Mouse (Mus musculus) kidney, postnatal 25 days (tissue): ENCODE data around the gene Csnk1g2.
A peak's percentile ranks its signal among the peaks of the same experiment; 100 is the strongest.
"Not testable (repeated sequence)": the region's sequence is repeated elsewhere in the genome, so short reads cannot be mapped to it uniquely, and the experiment has no call there.

Experiments
- DNase-seq, 2 experiments: peaks; one replicate each; pipeline ENCODE4 v3.0.0; 2021; ENCODE audit warnings: mixed read lengths in 2 of 2

Csnk1g2 gene

DNA sequence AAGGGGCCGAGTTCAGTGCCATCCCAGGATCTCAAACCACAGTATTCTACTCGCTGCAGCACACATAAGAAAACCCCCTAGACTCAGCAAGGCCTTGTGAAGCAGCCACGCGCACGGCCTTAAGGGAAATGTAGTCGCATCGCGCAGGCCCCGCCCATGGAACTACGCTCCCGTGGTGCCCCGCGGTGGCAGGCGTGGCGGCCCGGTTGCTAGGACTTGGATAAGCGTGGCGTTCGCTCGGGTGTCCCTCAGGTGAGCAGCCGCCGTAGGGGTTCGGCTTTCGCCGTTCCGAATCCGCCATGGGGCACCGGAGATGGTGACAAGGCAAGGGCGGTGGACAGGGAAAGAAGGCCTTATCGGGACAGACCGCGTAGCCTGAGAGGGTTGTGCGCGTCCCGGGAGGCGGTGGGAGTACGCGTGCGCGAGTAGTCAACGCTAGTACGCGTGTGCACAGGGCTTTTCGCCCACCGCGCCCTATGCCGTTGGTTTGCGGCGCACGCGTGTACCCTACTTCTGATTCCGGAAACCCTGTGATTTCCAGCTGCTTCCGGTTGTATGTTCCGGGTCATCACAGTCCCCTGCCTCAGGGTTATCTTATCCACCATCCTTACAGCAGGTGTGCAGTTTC lies 19.8 kb upstream of the Csnk1g2 start, which contains the start of the genes Scamp4 and Adat3:
Scamp4 (plus strand) TSS at position 175 of the 628 bp plus-strand sequence.
Adat3 (plus strand) TSS at position 183 of the 628 bp plus-strand sequence.
- DNase-seq: peak; percentile 96 to 97

DNA sequence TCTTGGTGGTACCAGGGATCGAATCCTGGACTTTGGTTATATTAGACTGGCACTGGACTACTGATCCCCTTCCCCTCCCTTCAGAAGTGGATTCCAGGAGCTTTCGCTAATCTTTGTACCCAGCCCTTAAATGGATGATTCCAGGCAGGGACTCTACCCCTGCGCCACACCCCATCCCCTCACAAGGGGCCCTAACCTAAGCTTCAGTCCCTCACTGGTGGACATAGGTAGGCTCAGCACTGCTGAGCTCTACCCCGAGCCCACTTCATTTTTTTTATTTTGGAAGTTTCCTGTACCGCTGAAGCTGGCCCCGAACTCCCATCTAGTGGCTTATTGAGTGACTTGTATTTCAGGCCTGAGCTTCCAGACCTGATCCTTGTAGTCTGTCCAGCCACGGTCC lies 19.3 kb upstream of the Csnk1g2 start:
- no peak for DNase-seq

DNA sequence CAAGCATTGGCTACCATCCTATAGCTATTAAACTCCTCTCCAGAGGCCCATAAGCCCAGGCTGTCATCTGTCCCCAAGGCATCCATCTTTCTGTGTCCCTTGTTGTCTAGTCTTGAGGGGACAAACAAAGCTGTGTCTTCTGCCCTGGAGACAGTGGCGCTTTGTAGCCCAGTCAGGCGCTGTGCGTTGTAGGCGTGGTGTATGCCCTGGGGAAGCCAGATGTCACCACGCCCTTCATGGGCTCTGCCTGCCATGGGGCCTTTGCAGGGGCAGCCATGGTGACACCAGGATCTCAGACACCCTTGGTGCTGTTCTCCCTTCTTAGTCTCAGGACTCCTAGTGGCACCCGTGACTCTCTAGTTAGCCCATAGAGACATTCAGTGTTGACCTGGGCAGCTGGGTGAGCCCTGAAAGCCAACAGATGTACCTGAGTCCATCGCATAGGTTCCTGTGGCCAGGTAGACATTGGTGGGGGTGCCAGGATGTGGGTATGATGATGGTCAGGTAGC lies 18.6 kb upstream of the Csnk1g2 start:
- DNase-seq: no peak

DNA sequence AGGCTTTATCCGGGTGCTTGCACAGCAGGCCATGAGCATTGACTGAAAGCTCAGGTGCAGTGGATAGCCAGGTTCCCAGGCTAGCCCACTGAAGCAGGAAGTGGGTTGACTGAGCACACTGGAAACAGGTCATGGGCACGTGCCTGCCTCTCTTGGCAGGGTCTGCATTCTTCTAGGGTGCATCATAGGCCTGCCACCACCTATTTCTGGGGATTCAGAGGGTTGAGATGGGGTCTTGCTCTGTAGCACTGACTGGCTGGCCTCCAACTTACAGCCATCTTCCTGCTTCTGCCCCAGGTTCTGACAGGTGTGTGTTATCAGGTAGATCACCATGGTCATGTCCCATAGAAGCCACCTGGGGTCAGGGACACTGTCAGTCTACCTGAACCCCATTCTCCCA lies 17.6 kb upstream of the Csnk1g2 start:
- DNase-seq: no peak

DNA sequence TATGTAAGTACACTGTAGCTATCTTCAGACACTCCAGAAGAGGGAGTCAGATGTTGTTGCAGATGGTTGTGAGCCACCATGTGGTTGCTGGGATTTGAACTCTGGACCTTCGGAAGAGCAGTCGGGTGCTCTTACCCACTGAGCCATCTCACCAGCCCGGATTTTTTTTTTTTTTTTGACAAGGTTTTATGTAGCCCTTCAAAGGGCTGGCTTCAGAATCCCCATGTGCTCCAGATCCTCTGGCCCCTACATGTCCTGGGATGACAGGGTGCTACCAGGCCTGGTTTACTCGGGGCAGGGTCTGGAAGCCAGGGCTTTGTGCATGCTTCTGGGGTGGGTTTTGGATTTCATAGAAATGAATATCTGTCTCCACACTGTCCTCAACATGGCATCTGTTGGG lies 16.9 kb upstream of the Csnk1g2 start, which contains the start of gene Gm49322:
Gm49322 (plus strand) TSS at position 301 of the 400 bp plus-strand sequence.
- not testable (repeated sequence) for DNase-seq

DNA sequence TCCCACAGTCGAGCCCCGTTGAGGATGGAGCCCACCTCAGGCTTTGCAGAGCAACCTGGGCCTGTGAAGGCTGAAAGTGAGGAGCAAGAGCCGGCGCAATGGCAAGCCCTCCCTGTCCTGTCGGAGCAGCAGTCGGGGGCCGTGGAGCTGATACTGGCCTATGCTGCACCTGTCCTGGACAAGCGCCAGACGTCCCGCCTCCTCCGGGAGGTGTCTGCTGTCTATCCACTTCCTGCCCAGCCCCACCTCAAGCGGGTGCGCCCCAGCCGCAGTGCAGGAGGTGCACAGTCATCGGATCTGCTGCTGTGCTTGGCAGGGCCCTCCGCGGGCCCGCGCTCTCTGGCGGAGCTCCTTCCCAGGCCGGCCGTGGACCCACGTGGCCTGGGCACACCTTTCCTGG lies 16.3 kb upstream of the Csnk1g2 start:
- peak in 1 of 2 experiments; percentile 62 for DNase-seq

DNA sequence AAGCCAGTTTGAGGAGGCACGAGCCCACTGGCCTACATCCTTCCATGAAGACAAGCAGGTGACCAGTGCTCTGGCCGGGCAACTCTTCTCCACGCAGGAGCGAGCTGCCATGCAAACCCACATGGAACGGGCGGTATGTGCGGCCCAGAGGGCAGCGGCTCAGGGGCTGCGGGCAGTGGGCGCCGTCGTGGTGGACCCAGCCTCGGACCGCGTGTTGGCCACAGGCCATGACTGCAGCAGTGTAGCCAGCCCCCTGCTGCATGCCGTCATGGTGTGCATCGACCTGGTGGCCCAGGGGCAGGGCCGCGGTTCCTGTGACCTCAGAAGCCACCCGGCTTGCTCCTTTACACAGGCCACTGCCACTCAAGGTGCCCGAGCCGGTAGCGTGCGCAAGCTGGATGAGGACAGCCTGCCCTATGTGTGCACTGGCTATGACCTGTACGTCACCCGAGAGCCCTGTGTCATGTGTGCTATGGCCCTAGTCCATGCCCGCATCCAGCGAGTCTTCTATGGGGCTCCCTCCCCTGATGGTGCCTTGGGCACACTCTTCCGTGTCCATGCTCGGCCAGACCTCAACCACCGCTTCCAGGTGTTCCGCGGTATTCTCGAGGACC lies 15.8 kb upstream of the Csnk1g2 start:
- DNase-seq: peak in 1 of 2 experiments; percentile 32

DNA sequence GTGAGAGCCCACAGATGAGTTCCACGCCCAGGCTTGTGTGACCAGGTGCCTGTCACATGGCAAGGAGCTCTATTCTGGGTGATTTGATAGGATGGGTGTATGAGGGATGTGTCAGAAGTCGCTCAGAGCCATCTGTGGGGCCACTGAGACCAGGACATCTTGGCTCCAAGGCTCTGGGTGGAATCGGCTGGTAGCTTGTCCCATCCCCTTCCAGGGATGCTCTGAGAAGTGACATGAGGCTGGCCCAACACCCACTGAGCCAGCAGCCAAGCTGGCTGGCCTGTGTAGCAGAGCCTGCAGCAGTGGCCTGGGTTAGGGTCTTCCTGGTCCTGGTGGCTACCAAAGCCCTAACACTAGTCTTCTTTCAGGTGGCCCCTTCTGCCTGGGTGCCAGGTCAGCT lies 14.2 kb upstream of the Csnk1g2 start:
- DNase-seq: no peak

DNA sequence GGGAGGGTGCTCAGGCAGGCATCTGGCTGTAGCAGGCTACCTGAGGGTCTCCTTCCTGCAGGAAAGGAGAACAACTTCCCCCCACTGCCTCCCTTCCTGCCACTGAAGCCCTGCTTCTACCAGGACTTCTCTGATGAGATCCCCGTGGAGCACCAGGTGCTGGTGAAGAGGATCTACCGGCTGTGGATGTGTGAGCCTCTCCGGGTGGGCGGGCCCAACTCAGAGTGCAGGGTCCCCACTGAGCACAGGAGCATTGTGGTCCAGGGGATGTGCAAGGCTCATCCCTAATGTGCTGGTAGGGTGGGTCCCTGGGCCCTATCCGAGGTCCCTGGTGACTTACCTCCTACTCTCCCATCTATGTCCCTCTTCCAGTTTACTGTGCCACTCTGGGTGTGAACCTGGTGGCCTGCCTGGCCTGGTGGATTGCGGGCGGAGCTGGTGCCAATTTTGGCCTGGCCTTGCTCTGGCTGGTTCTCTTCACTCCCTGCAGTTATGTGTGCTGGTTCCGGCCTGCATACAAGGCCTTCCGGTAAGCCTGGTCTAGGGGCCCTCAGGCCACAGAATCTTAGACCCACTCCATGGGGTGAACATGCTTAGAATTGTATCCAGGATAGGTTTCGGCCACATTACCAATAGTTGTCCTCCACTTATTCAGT lies 13.2 kb upstream of the Csnk1g2 start:
- DNase-seq: no peak

DNA sequence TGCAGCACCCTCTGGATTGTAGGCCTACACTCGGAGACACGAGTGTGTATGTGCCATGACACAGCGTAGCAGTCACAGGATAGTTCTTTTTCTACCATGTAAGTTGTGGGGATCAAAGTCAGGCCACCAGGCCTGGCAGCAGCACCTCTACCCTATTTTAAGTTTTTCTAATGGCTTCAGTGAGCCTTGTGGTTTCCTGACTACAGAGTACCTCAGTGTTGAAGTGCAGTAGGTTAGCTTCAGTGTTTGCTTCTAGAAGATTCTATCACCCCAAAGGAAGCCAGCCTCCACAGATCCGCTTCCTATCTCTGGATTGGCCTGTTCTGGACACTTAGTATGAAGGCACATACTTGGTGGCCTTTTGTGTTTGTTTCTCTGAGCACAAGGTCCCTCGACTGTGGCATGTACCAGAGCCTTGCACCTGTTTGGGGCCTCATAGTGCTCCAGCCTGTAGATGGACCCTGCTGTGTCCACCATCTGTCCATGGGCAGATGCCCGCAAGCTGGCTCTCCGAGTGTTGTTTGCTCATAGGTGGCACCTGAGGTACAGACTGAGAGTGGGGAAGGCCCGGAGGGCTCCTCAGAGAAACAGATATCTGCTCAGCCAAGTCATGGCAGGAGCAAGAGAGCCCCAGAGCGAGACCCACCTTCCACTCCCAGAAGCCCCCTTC lies 12.4 kb upstream of the Csnk1g2 start:
- no peak for DNase-seq

DNA sequence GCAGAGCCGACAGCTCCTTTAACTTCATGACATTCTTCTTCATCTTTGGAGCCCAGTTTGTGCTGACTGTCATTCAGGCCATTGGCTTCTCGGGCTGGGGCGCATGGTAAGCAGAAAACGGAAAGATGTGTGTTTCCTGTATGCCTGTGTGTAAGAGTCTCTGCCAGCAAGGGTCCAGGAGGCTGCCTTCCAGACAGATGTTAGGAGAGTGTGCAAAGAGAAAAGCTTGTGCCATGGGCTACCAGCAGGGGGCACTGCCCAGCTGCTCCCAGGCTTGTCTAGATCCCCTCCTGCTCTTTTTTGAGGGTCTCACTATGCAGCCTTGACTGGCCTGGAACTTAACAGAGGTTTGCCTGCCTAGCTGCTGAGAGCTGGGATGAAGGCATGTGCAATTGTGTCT lies 11.6 kb upstream of the Csnk1g2 start:
- peak; percentile 68 to 71 for DNase-seq

DNA sequence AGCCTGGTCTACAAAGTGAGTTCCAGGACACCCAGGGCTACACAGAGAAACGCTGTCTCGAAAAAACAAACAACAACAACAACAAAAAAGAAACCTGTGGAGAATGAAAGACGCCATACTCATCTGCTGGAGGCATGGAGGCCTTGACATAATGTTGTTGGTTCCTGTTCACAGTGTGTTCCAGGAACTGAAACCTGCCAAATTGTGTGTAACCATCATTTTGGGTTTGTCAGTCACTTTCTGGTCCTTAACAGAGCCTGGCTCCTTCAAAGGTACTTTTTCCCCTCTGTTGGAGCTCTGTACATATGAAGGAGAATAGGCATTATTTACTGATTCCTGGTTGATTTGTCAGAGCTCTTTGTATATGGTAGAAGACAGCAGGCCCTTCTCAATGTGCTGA lies 10.7 kb upstream of the Csnk1g2 start:
- no peak for DNase-seq

DNA sequence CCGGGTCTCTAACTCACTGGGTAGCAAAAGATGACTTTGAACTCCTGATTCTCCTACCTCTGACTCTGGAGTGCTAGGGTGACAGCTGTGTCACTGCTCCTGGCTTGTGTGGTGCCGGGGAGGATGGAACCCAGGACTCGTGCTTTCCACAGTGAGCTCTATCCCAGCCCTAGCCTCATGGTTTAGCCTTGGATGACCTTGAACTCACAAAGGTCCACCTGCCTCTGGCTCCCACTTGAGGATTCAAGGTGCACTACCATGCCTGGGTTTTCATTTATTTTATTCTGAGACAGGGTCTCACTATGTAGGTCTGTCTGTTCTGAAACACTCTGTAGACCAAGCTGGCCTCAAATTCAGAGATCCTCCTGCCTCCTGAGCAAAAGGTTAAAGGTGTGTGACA lies 8.8 kb upstream of the Csnk1g2 start:
- no peak for DNase-seq

DNA sequence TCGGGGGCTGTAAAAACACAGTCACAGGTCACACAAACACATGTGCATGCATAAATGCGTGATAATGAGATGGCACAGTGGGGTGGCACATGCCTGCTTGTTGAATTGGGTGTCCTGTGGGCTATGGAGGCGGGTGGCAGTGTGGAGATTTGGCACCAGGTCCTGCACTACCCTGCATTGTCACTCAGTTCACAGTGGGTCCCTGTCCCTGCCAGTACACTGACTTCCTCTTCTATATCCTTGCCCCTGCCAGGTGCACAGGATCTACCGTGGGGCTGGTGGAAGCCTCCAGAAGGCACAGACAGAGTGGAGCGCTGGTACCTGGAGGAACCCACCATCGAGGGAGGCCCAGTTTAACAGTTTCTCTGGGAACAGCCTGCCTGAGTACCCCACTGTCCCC lies 8.3 kb upstream of the Csnk1g2 start:
- no peak for DNase-seq

DNA sequence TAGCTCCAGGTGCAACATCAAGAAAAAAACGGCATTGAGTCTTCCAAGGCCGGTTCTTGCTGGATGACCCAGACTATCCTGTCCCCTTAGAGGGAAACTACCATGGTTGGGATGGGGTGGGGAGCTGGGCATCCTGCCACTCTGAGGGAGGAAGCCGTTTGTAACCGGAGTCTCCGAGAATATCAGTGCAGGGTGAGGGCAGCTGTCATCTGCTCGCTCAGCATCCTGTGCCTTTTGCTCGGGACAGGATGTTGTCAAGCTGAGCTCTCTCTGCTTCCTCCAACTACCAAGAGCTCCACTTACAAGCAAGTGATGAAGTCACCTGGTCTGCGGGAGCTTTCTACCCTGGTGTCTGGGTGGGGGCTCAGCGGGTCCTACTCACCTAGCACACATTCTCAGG lies 4.5 kb upstream of the Csnk1g2 start:
- peak; percentile 68 to 87 for DNase-seq

DNA sequence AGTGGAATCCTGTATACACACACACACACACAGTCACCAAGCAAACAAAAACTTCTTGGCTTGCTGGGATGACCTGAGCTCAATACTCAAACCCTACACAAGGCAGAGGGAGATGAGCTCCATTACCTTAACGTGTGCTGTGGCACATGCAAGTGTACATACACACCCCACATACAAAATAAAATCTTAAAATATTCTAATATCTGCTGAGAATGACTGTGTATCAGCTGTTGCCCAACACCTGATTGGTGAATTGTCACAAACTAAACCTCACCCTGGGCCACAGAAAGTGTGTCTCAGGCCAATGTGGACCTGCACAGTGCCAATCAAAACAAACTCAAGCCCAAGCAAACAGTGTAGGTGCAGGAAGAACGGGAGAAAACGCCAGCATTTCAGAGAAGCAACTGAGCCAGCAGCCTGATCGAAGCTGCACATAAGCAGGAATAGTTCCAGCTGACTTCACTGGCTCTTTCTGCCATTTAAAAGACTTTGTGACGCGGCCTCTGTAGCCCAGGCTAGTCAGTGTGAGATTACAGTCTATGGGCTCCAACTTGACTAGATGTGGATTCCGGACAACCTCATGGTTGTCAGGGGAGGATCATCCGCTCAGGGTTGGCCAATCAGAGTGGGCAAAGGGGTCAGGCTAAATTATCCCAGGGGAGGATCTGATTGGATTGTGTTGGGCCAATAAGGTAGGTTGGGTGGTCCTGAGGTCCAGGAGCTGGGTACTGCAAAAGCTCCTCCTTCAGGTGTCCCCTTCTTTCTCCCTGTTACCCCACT lies 3.0 kb upstream of the Csnk1g2 start:
- peak in 1 of 2 experiments; percentile 32 for DNase-seq

DNA sequence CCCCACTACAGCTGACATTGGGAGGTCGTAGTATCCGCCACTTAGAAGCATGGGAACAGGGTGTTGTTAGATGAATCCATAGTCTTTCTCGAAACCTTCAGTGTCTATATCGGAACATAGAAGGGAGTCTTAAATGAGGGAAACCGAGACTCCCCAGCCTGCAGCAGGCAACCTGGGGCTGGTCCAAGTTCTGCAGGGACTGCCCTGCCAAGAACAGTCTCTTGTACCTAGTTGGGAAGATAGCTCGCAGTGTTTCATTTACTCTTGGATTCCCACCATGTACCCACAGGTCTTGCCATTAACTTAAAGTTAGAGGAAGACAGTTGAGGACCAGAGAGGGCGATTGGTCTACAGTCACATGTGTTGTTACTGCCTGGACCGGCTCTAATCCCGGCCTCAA lies 2.3 kb upstream of the Csnk1g2 start:
- DNase-seq: no peak

DNA sequence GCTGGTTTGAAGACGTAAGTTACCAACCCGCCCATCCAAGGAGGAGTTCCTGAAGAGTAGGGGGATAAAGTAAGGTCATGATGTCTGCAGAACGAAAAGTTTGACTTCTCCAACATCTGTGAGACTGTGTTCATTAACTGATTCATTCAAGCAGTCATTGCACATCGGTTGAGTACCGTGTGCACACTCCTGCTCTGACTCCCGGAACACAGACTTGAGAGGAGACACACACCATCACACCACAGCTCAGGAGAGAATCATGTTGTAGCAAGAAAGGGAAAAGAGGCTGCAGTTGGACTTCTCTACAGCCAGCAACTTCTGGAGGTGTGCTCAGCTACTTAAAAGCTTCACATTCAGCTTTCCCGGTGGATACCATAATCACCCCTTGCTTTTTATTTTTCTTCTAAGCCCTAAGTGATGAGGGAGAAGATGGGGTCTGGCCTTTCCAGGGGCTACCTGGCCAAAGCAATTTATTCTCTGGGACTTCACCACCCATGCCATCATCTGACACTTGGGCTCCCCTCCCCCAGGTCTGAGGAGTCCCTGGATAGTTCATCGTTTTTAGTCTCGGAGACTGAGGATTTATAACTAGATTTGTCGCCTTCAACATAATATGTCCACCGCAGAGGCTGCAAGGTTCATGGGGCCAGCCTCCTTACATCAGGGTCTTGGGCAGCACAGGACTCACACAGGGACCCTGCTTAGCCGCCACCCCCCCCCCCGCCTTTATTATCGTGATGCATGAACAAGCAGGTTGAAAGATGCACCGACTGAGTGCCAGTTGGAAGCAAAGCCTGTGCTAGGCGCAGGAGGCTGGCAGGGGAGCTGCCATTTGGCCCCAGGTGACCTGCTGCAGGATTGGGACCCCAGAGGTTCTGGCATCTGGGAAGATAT lies 1.6 kb upstream of the Csnk1g2 start:
- no peak for DNase-seq

DNA sequence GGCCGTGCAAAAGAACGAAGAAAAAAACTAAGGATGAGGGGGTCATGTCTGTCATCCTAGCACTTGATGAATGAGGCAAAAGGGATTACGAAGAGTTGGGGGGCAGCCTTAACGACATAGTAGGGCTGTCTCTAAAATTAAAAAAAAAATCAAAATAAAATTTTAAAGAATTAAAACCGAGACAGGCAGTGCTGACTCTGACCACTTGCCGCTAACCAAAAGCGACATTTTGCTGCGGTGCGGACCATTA lies 1.0 kb upstream of the Csnk1g2 start:
- DNase-seq: no peak

DNA sequence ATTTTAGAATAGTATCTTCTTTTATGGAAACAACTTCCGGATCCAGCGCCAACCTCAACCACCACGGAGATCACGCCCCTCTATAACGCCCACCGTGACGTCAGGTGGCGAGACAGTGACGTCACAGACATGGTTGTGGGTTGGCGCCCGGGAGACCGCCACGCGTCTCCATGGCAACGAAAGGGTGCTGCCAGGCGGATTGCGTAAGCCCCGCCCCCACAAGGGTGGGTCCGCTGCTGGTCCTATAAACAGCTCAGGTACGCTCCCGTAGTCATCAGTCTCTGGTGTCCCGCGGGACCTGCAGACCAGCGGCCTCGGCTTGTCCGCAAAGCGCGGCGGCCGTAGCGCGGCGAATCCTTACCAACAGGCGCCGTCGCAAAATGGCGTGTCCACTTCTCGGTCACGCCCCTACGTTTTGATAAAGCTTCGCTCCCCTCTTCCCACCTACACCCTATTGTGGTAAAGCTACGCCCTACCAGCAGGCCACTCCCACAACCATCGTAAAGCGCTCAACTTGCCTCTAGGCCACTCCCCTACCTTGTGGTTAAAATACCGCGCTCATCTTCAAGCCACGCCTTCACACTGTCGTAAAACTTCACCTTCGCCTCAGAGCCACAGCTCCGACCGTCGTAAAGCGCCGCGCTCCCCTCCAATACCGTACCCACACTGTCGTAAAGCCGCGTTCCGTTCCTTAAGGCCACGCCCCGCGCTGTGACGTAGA lies 538 bp upstream of the Csnk1g2 start:
- DNase-seq: peak; percentile 100
